Mouse (Mus musculus) WW6 (cell line): ENCODE measurements at regions not wholly inside any gene's neighbourhood (a gene's known extent, or its start where the extent isn't known, plus 50 kb on each side); places are given as distances from the start of the nearest gene placed in this dataset.

Experiments used
- DNase-seq: peaks from one replicate; pipeline ENCODE4 v3.0.0-alpha.2; 2013; ENCODE audit warnings: low read depth, low spot score

GRCm38 (mm10) chr8:18316488-18316887 is 661.6 kb downstream of the Defb40 start:
- DNase-seq: no peak

DNA sequence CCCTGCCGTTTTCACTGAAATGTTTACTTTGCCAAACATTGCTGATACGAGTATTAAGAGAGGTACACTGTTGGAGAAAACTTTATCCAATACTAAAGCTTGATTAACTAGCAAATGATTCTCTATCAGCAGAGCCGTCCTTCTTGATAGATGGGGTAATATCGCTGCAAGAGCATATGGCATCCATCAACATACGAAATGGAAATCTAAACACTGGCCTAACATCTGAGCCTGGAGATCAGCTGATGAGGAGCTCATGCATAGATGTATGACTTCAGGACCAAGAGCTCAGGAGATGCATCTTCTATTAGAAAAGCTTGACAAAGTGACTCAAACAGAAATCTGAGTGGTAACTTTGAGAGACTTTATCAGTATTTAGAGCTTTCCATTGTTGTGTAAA is 666.5 kb downstream of the Defb40 start:
- no peak for DNase-seq

DNA sequence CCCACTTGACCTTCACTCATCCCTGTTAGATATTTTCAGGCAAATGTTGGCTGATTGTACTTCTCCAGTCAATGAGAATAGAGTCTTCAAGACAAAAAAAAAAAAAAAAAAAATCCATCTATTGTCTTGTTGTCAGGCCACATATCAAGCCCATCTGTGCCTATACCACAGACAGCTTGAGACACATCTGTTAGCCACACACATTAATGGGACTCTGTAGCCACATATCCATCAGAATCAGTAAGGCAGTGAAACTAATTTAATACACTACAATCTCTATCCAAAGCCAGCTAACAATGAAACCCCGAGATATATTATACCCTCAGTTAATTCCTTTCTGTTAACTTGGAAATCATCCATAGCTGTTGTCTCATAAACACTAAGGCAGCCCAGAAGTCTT is 667.1 kb downstream of the Defb40 start:
- no peak for DNase-seq

- no peak for DNase-seq
These were observed 690.4 kb downstream of the Defb40 start for GRCm38 (mm10) chr8:18287536-18288237.

DNA sequence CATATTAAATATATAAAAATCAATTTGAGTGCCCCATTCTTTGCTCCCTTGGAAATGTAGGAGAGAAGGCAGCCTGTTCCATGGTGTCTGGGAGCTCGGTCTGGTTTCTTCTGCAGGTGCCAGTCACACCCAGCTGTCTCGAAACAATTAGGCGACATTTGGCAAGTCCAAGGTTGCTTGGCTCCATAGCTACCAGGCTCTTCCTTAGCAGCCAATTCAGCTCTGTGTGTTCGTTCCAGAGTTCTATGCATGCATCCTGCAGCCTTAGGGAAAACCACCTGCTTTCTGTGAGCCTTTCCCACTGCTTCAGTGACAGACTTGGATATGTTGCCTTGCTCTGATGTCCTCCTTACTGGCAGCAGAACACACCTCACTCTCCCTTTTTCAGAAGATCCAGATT is 698.1 kb downstream of the Defb40 start:
- no peak for DNase-seq

DNA sequence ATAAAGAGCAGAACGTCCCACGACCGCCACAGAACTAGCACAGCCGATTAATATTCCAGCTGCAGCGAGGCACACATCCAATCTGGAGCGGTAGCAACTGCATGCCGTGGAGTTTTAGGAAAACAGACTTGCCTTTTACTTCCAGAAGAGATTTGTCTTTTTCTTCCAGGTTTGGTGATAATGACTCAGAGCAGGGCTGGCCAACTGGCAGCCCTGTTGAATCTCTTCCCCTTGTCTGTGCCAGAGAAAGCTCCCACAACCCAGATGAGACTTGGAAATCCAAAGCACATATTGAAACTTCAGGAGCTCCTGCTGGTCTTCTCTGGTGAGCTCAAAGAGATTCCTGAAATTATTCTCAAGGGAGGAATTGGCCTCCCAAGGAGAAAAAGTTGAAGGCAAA is 709.8 kb downstream of the Defb40 start:
- DNase-seq: no peak

GRCm38 (mm10) chr8:18258287-18258961 is 719.6 kb downstream of the Defb40 start:
- DNase-seq: no peak

DNA sequence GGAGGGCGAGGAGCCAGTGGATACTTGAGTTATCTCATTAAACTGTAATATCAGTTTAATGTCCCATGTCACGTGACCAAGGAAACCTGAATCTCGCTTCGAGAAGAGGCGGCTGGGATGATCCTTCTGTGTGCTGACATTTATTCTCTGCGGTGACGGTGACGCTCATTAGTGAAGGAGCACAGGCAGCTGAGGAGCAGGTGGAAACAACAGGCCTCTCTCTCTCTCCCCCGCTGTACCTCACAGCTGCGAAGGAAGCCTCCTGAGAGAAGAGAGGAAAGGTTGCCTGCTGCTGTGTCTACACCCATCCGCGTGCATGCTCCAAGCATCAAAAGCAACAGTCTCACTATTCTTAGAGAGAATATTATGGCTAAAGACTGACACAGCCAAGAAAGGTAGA is 731.8 kb downstream of the Defb40 start:
- no peak for DNase-seq

DNA sequence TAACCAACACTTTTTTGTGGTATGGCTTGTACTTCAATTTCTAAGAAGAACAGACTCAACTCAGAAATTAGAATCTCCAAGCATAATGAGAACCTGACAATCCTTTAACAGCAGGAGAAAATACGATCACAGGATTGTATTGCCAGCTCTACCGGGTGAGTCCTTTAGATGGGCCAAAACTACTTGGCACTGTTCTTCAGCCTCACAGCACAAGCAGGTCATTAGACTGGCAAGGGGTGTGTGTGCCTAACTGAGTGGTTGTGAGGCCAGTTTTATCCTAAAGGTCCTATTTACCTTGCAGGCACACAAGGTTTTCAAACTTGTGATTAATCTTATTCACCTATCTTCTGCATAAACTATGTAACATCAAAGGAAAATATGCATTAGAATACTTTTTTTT is 760.5 kb downstream of the Defb40 start:
- no peak for DNase-seq

DNA sequence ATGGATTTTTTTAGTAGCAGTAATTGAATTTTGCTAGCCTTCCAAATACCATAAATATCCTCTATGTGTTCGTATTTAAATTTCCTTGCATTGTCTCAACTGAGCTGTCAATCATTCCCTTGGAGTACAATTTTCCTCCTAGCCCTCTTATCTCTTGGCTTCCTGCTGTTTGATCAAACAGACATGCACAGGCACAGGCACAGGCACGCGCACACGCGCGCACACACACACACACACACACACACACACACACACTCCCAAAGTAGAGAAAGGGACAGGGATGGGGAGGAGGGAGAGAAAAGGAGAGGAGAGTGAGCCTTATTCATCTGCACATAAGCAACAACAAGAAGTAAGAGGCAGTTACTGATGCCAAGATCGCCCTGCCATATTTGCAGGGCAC is 760.9 kb downstream of the Defb40 start:
- no peak for DNase-seq

DNA sequence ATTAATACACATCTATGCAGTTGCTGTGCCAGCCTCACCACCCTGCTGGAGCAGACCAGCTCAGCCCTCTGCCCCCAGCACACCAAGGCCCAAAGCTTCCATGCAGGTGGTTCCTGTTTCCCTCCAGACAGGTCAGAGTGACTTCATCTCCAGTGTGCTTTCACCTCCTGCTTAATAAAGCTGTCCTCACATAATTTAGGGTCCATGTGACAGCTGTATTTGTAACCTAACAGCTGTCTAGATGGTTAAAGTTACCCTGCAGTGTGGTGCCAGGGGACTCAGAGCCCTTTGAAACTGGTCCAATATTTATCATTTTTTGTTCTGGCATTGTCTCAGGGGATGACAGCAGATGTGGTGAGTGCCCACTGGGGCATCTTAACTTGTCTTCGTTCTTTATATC is 761.5 kb downstream of the Defb40 start:
- no peak for DNase-seq

DNA sequence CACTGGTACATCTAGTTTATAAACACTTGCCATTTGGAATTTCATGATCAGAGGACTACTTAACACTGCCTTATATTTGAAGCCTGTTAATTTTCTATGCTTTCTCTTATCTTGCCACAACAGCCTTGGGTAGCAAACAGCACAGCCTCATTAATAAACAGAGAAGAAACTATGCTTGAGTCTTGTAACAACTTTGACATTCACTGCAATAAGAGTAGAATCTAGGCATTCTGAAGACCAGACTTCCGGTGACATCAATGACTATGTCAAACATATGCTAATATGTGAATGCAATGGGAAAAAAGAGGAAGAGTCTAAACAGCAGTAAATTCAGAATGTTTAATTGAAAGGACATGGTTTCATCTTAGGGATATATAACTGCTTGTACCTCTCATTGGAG is 768.0 kb downstream of the Defb40 start:
- DNase-seq: no peak

DNA sequence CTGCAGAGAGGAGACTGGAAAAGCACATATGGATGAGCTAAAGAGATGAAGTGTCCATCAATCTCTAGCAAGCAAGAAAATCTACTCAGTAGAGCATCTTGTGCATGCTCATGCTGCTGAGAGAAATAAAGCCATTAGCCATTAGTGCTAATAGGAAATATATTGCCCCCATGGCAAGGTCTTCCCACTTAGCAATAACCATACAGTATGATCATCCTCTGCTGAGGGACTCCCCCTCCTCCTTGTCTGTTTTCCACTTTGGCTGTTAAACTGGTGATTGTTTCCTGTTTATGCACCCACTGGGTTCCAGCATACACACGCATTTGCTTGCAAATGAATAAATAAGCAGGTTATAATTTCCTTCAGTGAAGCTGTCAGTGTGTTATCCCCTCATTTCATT is 769.4 kb downstream of the Defb40 start:
- no peak for DNase-seq

DNA sequence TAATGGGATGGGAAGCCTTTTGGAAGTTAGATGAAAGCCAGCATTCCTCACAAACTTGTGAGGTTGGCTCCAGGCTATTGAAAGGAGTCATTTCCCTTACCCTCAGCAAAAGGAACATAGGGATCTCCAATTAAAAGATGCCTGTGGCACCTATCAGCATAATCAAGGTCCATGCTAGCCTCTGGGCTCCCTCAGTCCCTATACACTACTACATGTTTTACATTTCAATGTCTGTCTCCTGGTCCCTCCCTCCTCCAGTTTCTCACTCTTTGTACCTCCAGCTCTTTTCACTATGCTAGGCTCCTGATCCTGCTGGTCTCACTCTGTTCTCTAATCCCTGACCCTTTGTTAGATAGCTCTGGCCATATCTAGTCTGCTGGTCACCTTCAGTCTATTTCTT is 790.6 kb downstream of the Defb40 start:
- peak; percentile 7 for DNase-seq

DNA sequence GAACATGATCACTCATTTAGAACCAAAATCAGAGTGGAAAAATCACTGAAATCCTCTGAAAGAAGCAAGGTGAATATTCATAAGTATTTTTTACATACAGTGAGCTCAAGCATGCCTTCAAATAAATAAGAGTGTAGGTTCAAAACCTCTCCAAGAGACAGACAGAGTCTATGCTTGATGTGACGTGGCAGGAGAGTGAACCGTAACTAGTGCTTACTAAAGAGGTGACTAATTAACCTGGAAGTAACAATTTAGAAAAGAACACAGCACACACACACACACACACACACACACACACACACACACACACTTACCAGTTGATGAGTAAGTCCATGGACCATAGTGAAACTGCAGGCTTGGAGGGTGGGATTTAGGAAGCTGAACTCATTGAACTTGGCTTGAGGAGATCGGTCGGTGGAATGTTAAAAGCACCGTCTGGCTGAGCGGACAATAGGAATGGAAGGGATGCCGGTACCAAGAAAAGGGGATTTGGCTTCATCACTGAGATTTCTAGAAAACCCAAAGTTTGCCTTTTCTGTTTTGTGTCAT is 802.4 kb downstream of the Defb40 start:
- DNase-seq: no peak

DNA sequence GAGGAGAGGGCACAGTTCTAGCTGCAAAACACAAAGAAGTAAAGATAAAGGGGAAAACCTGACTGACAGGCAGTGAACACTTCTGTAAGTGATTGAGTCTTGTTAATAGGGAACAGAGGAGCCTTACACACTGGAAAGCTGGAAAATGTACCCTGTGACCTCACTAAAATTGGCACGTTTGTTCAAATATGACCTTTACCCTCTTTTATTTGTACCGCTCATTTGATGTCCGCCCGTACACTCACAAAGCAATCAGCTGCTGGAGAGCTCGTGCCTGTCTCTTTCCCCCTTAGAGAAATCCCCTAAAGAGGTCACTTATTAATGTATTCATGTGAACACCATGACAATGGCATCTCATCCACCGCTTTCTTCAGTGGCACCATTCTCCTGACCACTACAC is 819.4 kb downstream of the Defb40 start:
- no peak for DNase-seq

GRCm38 (mm10) chr8:18115333-18116044 is 862.6 kb downstream of the Defb40 start:
- DNase-seq: no peak

DNA sequence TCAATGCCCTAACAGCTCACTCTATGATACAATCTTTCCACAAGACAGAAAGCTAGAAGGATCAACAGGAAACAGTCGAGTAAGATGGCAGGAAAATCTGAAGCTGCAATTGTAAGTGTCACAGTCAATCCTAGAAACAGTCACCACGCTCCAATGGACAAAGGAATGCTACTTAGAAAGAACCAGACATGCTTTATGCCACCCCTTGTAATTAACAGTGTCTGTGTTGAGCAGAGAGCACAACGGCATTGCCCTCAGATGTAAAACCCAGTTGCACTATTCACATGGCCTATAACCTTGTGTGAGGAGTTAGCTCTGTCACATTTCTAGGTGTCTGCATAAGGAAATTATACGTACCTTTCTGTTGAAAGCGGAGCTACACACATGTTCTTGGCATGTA is 864.8 kb downstream of the Defb40 start:
- no peak for DNase-seq

- no peak for DNase-seq
These were observed 868.6 kb downstream of the Defb40 start for GRCm38 (mm10) chr8:18109480-18109879.

GRCm38 (mm10) chr8:18106827-18107226 is 871.2 kb downstream of the Defb40 start:
- peak; percentile 7 for DNase-seq

DNA sequence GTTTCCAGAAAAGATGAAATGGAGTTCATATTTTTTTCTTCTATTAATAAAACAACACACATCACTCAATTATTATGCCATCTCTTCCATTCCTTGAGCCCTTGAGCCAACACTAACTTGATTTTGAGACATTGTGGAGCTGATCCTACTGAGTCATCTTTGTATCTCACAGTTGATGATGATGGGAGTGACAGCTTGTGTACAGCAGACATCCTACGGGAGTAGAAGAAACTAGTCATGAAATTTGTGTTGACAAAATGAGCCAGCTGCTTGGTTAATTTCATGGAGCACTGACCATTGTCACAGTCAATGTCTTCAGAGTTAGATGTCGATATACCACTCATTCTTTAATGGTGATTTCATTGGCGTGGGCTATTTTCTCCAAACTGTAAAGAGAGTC is 912.6 kb downstream of the Defb40 start:
- DNase-seq: no peak

- no peak for DNase-seq
These were observed 918.5 kb downstream of the Defb40 start for GRCm38 (mm10) chr8:18059526-18059925.

GRCm38 (mm10) chr8:18021196-18021595 is 956.9 kb downstream of the Defb40 start:
- DNase-seq: no peak
